Mouse (Mus musculus) limb, embryonic 11.5 days (tissue): ENCODE measurements at regions not wholly inside any gene's neighbourhood (a gene's known extent, or its start where the extent isn't known, plus 50 kb on each side); places are given as distances from the start of the nearest gene placed in this dataset.

Experiments
- ATAC-seq: fragments of 200-750 bp; cut with Nextera tagmentation; 2 replicates; pipeline ENCODE4 v1.8.0; 2017; ENCODE audit warnings: low read depth; ENCODE audit not compliant: insufficient number of reproducible peaks, low FRiP score, low TSS enrichment
- DNase-seq: peaks from one replicate; pipeline ENCODE4 v3.0.0-alpha.2; 2015; ENCODE audit warnings: low spot score
- H3K27ac ChIP-seq: fragments of 300-500 bp; sonication (generic); replicated peaks from 2 replicates; pipeline ENCODE4 v1.5.1; 2014; ENCODE audit warnings: low read depth, mild to moderate bottlenecking, low read length
- H3K27me3 ChIP-seq: fragments of 300-500 bp; sonication (generic); 2 replicates; pipeline ENCODE4 v1.6.1; 2014; ENCODE audit warnings: mild to moderate bottlenecking, low read length, mixed read lengths; ENCODE audit not compliant: control insufficient read depth, insufficient read depth
- H3K36me3 ChIP-seq: fragments of 300-500 bp; sonication (generic); 2 replicates; pipeline ENCODE4 v1.6.1; 2014; ENCODE audit warnings: mild to moderate bottlenecking, low read length, moderate library complexity, mixed read lengths; ENCODE audit not compliant: control insufficient read depth, insufficient read depth
- H3K4me1 ChIP-seq: fragments of 300-500 bp; sonication (generic); 2 replicates; pipeline ENCODE4 v1.6.1; 2014; ENCODE audit warnings: low read length, mixed read lengths; ENCODE audit not compliant: control insufficient read depth, insufficient read depth
- H3K4me2 ChIP-seq: fragments of 300-500 bp; sonication (generic); 2 replicates; pipeline ENCODE4 v1.6.1; 2014; ENCODE audit warnings: low read depth, mild to moderate bottlenecking, moderate library complexity; ENCODE audit not compliant: severe bottlenecking
- H3K4me3 ChIP-seq: fragments of 300-500 bp; sonication (generic); 2 replicates; pipeline ENCODE4 v1.5.1; 2014; ENCODE audit warnings: low read depth, low read length
- H3K9ac ChIP-seq: fragments of 300-500 bp; sonication (generic); 2 replicates; pipeline ENCODE4 v1.6.1; 2014; ENCODE audit warnings: mild to moderate bottlenecking, low read length
- H3K9me3 ChIP-seq: fragments of 300-500 bp; sonication (generic); 2 replicates; pipeline ENCODE4 v1.6.1; 2016; ENCODE audit warnings: low read length; ENCODE audit not compliant: control insufficient read depth
- WGBS: fragments of 180-500 bp; shearing (Covaris S2); extraction: QIAGEN DNeasy Blood & Tissue Kit; methylation state at CpG from one replicate; pipeline ENCODE4 v1.1.7; 2014; 5-methylcytosine and 5-hydroxymethylcytosine counted together

GRCm38 (mm10) chr6:101517584-101517983 lies 139.9 kb upstream of the Pdzrn3 start:
- 78% methylated on average over 2 of the region's 2 CpGs for WGBS
- H3K4me1 ChIP-seq: peaks cover 6% of the 10 kb centered on the region; the same call in 1 of the 2 replicates

GRCm38 (mm10) chr6:101513696-101514095 lies 136.0 kb upstream of the Pdzrn3 start:
- Histone ChIP-seq H3K9me3 (no peaks in the 10 kb centered on the region), H3K27me3 (no peaks in the 10 kb centered on the region), H3K4me2 (no peak overlapping the region), H3K4me3 (no peak overlapping the region), H3K36me3 (no peaks in the 10 kb centered on the region), H3K9ac (no peak overlapping the region), H3K4me1 (peaks cover under 1% of the 10 kb centered on the region; the same call in 1 of the 2 replicates), H3K27ac (no peak overlapping the region)
- DNase-seq (no peak), ATAC-seq (no peak)
- 42% methylated on average over 2 of the region's 2 CpGs for WGBS

More at GRCm38 (mm10) chr6:101517584-101517983, 139.9 kb upstream of the Pdzrn3 start:
- Histone ChIP-seq H3K27me3 (no peaks in the 10 kb centered on the region), H3K36me3 (no peaks in the 10 kb centered on the region), H3K4me3 (no peak overlapping the region), H3K27ac (no peak overlapping the region), H3K4me2 (no peak overlapping the region), H3K9me3 (no peaks in the 10 kb centered on the region), H3K9ac (no peak overlapping the region)
- no peak for DNase-seq
- no peak for ATAC-seq

- no peaks in the 10 kb centered on the region for H3K9me3 ChIP-seq
- H3K4me1 ChIP-seq: no peaks in the 10 kb centered on the region
- no peaks in the 10 kb centered on the region for H3K27me3 ChIP-seq
- no peak overlapping the region for H3K9ac ChIP-seq
- ATAC-seq: no peak
- 48% methylated on average over 5 of the region's 5 CpGs for WGBS
- H3K4me3 ChIP-seq: no peak overlapping the region
- no peak for DNase-seq
- no peaks in the 10 kb centered on the region for H3K36me3 ChIP-seq
- H3K4me2 ChIP-seq: no peak overlapping the region
- no peak overlapping the region for H3K27ac ChIP-seq
Observed at GRCm38 (mm10) chr6:101502149-101502548, 124.5 kb upstream of the Pdzrn3 start.

- DNase-seq (no peak), ATAC-seq (no peak)
- H3K4me1 ChIP-seq: no peaks in the 10 kb centered on the region
- no peak overlapping the region for H3K9ac ChIP-seq
- H3K27me3 ChIP-seq: no peaks in the 10 kb centered on the region
- no peaks in the 10 kb centered on the region for H3K36me3 ChIP-seq
- H3K9me3 ChIP-seq: no peaks in the 10 kb centered on the region
- 64% methylated on average over 4 of the region's 4 CpGs for WGBS
- H3K4me3 ChIP-seq: no peak overlapping the region
- H3K27ac ChIP-seq: no peak overlapping the region
- H3K4me2 ChIP-seq: no peak overlapping the region
Observed at GRCm38 (mm10) chr6:101501716-101502115, 124.0 kb upstream of the Pdzrn3 start.

GRCm38 (mm10) chr6:101500202-101500601 lies 122.5 kb upstream of the Pdzrn3 start:
- Histone ChIP-seq H3K27me3 (no peaks in the 10 kb centered on the region), H3K4me2 (no peak overlapping the region), H3K9me3 (no peaks in the 10 kb centered on the region), H3K27ac (no peak overlapping the region), H3K9ac (no peak overlapping the region), H3K36me3 (no peaks in the 10 kb centered on the region), H3K4me1 (no peaks in the 10 kb centered on the region), H3K4me3 (no peak overlapping the region)
- ATAC-seq (no peak), DNase-seq (no peak)

GRCm38 (mm10) chr6:101488466-101488865 lies 110.8 kb upstream of the Pdzrn3 start:
- Histone ChIP-seq H3K27ac (no peak overlapping the region), H3K4me3 (no peak overlapping the region), H3K9ac (no peak overlapping the region), H3K9me3 (no peaks in the 10 kb centered on the region), H3K27me3 (no peaks in the 10 kb centered on the region), H3K4me2 (no peak overlapping the region), H3K4me1 (peaks cover 4% of the 10 kb centered on the region), H3K36me3 (no peaks in the 10 kb centered on the region)
- DNase-seq (no peak), ATAC-seq (no peak)
- WGBS: 52% methylated on average over 2 of the region's 2 CpGs

GRCm38 (mm10) chr6:101484526-101485287 lies 107.0 kb upstream of the Pdzrn3 start:
- peak; percentile 84 for ATAC-seq
- H3K4me2 ChIP-seq: no peak overlapping the region
- H3K4me1 ChIP-seq: peaks cover 10% of the 10 kb centered on the region
- H3K4me3 ChIP-seq: no peak overlapping the region
- no peak overlapping the region for H3K27ac ChIP-seq
- H3K9me3 ChIP-seq: no peaks in the 10 kb centered on the region
- no peak overlapping the region for H3K9ac ChIP-seq
- DNase-seq: peak; percentile 36
- 45% methylated on average over 11 of the region's 12 CpGs for WGBS
- no peaks in the 10 kb centered on the region for H3K36me3 ChIP-seq
- no peaks in the 10 kb centered on the region for H3K27me3 ChIP-seq

- Histone ChIP-seq H3K27me3 (no peaks in the 10 kb centered on the region), H3K9ac (no peak overlapping the region), H3K4me3 (no peak overlapping the region), H3K4me1 (peaks cover 10% of the 10 kb centered on the region), H3K27ac (0 out of 2 replicates have a peak overlapping the region, but pooled peaks have one; percentile 14), H3K36me3 (no peaks in the 10 kb centered on the region), H3K9me3 (no peaks in the 10 kb centered on the region), H3K4me2 (no peak overlapping the region)
- ATAC-seq (no peak), DNase-seq (no peak)
- WGBS: 50% methylated on average over 9 of the region's 9 CpGs
Observed at GRCm38 (mm10) chr6:101482635-101483465, 105.2 kb upstream of the Pdzrn3 start.
